Mouse (Mus musculus): ENCODE results near the gene Ptp4a2.
A peak's percentile ranks its signal among the peaks of the same experiment; 100 is the strongest.
"Not testable (repeated sequence)": the region's sequence is repeated elsewhere in the genome, so short reads cannot be mapped to it uniquely, and the experiment has no call there.

Ptp4a2 gene

DNA sequence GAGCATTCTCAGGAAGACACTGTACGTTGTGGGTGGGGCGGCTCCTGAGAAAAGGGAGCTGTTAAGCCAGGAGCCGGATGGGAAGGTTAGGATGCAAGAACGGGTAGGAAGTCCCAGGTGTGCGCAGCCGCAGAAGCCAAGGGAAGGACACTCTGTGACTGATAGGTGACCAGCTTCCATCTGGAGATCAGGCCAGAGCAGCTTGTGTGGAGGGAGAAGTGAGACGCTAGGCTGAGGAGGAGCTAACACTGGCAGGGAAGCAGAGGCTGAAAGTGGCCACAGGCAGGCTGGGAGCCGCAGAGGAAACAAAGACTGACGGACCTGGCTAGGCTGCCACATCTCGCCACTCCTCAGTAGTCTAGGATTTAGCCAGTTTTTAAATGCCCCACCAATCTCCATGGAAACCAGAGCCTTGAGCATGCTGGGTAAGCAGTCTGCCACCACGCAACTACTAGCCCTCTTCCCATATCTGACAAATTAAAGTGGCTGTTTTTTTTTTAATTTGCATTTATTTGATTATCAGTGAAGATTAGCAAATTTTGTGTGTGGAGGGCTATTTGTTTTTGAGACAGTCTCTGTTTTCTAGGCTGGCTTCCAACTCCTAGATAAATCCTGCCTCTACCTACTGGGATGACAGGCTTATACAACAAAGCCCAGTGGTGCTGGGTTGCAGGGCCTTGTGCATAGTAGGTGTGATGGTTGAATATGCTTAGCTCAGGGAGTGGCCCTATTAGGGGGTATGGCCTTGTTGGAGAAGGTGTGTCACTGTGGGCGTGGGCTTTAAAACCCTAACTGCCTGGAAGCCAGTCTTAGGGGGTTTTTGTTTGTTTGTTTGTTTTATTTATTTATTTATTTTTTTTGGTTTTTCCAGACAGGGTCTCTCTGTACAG, 73.3 kb downstream of the Ptp4a2 start:
- DNase-seq (ENCODE audit: low spot score), result no peak

DNA sequence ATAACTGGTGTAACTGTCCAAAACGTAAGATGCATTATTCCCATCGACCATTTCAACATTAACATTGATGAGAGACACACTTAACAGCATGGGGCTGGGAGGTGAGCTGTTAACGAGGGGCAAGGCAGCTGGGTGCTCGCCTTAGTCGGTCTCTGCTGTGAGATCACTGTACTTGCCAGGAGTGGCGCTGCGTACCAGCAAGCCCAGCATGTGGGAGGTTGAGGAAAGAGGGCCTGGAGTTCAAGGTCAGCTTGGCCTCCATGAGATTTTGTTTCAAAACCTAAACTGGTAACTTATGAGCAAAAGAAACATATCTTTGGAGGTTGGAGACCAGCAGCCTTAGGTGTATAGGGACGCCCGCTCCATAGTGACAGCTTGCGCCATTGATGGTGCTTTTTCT, 78.6 kb downstream of the Ptp4a2 start:
- no peak for DNase-seq (ENCODE audit: low spot score)

DNA sequence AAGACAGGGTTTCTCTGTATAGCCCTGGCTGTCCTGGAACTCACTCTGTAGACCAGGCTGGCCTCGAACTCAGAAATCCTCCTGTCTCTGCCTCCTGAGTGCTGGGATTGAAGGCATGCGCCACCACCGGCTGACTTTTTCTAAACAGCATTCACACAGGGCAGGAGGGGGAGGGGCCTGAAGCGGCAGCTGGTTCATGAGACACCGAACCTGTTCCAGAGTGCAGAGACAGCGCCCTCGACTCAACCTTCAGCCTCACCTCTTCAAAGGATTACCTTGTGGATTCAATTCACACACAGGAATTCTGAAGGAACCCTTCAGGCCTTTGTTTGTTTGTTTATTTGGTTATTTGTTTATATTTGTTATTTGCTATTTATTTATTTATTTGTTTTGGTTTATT, 79.1 kb downstream of the Ptp4a2 start:
- DNase-seq (ENCODE audit: low spot score), result peak; percentile 42

DNA sequence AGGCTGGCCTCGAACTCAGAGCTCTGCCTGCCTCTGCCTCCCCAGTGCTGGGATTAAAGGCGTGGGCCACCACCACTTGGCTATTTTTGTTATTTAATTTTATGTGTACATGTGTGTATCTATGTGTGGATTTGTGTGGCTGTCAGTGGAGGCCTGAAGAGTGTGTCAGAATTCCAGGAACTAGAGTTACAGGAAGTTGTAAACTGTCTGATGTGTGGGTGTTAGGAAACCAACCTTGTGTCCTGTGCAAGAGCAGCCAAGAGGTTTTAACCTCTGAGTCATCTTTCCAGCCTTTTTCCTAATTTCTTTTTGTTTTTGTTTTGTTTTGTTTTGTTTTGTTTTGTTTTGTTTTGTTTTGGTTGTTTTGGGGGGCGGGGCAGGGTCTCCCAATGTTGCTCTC, 83.8 kb downstream of the Ptp4a2 start:
- DNase-seq (ENCODE audit: low spot score), result no peak

DNA sequence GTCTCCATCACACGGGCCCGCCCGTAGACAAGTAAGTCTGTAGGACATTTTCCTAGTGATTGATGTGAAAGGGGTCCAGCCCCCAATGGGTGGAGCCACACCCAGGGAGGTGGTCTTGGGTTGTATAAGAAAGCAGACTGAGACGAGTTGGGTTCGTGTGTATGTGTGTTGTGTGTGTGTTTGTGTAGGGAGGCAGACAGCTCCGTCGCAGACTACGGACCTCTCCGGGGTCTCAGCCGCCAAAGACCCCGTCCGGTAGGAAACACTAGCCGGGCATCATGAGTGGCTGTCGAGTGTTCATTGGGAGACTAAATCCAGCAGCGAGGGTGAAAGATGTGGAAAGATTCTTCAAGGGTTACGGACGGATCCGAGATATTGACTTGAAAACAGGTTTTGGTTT, 87.8 kb downstream of the Ptp4a2 start:
- DNase-seq (ENCODE audit: low spot score), result not testable (repeated sequence)
